Mouse (Mus musculus) forebrain, embryonic 16.5 days (tissue): Measurements from ENCODE around the gene Slc7a5. TPM values are rescaled to one million over a fixed set of nuclear protein-coding genes. Genes with fewer than 3 reads are reported as not detected.

ENCODE experiments used
- ATAC-seq: fragments of 200-750 bp; cut with Nextera tagmentation; 2 replicates; pipeline ENCODE4 v1.8.0; 2017; ENCODE audit warnings: mild to moderate bottlenecking, moderate library complexity
- H3K27ac ChIP-seq: fragments of 300-500 bp; sonication (generic); 2 replicates; pipeline ENCODE4 v1.5.1; 2014; ENCODE audit warnings: low read length, control low read depth
- H3K27me3 ChIP-seq: fragments of 300-500 bp; sonication (generic); replicated peaks from 2 replicates; pipeline ENCODE4 v1.6.1; 2014; ENCODE audit warnings: low read length; ENCODE audit not compliant: control insufficient read depth, insufficient read depth
- H3K36me3 ChIP-seq: fragments of 300-500 bp; sonication (generic); 2 replicates; pipeline ENCODE4 v1.6.1; 2014; ENCODE audit not compliant: control insufficient read depth, insufficient read depth
- H3K4me1 ChIP-seq: fragments of 300-500 bp; sonication (generic); replicated peaks from 2 replicates; pipeline ENCODE4 v1.6.1; 2014; ENCODE audit warnings: low read length; ENCODE audit not compliant: control insufficient read depth, insufficient read depth
- H3K4me2 ChIP-seq: fragments of 300-500 bp; sonication (generic); 2 replicates; pipeline ENCODE4 v1.6.1; 2014; ENCODE audit warnings: mild to moderate bottlenecking, low read length, control low read depth
- H3K4me3 ChIP-seq: fragments of 300-500 bp; sonication (generic); replicated peaks from 2 replicates; pipeline ENCODE4 v1.5.1; 2014; ENCODE audit warnings: mild to moderate bottlenecking, low read length, control low read depth
- H3K9ac ChIP-seq: fragments of 300-500 bp; sonication (generic); replicated peaks from 2 replicates; pipeline ENCODE4 v1.6.1; 2014; ENCODE audit warnings: low read depth, low read length, control low read depth
- H3K9me3 ChIP-seq: fragments of 300-500 bp; sonication (generic); 2 replicates; pipeline ENCODE4 v1.6.1; 2016; ENCODE audit warnings: low read length; ENCODE audit not compliant: control insufficient read depth
- WGBS: fragments of 180-500 bp; shearing (Covaris S2); extraction: QIAGEN DNeasy Blood & Tissue Kit; methylation state at CpG from one replicate; pipeline ENCODE4 v1.1.7; 2014; 5-methylcytosine and 5-hydroxymethylcytosine counted together
- polyA plus RNA-seq: library from polyadenylated mRNA; unstranded; fragments of >200 nt; fragmentation: Nextera tagmentation; extraction: Ambion mirVana; gene quantifications from 2 replicates; pipeline ENCODE4 v1.2.1, GENCODE M21; 2015

The Slc7a5 gene
- polyA plus RNA-seq, 1 experiment from 2014 or later, result 44.1 TPM

GRCm38 (mm10) chr8:121868896-121869295 is 38.6 kb downstream of the Slc7a5 start:
- H3K4me3 ChIP-seq, result no peak overlapping the region
- no peaks in the 10 kb centered on the region; the same call in 1 of the 2 replicates for H3K4me1 ChIP-seq
- no peak overlapping the region for H3K4me2 ChIP-seq
- no peak overlapping the region for H3K9ac ChIP-seq
- no peaks in the 10 kb centered on the region for H3K9me3 ChIP-seq
- ATAC-seq, result no peak
- WGBS, result 74% methylated on average over 7 of the region's 7 CpGs
- no peaks in the 10 kb centered on the region for H3K36me3 ChIP-seq
- H3K27ac ChIP-seq, result no peak overlapping the region
- H3K27me3 ChIP-seq, result no peaks in the 10 kb centered on the region

GRCm38 (mm10) chr8:121868196-121868595 is 39.3 kb downstream of the Slc7a5 start:
- H3K27me3 ChIP-seq, result no peaks in the 10 kb centered on the region
- no peak overlapping the region for H3K4me3 ChIP-seq
- no peaks in the 10 kb centered on the region for H3K9me3 ChIP-seq
- no peak overlapping the region for H3K27ac ChIP-seq
- H3K36me3 ChIP-seq, result no peaks in the 10 kb centered on the region
- no peaks in the 10 kb centered on the region; the same call in 1 of the 2 replicates for H3K4me1 ChIP-seq
- ATAC-seq, result no peak
- H3K4me2 ChIP-seq, result no peak overlapping the region
- no peak overlapping the region for H3K9ac ChIP-seq
- WGBS, result 91% methylated on average over 5 of the region's 5 CpGs

- Histone ChIP-seq H3K27ac (no peak overlapping the region), H3K27me3 (no peaks in the 10 kb centered on the region), H3K4me1 (no peaks in the 10 kb centered on the region), H3K4me3 (no peak overlapping the region), H3K36me3 (no peaks in the 10 kb centered on the region), H3K9me3 (no peaks in the 10 kb centered on the region), H3K4me2 (no peak overlapping the region), H3K9ac (no peak overlapping the region)
- 87% methylated on average over 8 of the region's 8 CpGs for WGBS
- ATAC-seq, result no peak
These were observed 42.1 kb downstream of the Slc7a5 start for GRCm38 (mm10) chr8:121865356-121865755.

- no peak overlapping the region for H3K27ac ChIP-seq
- no peak overlapping the region for H3K9ac ChIP-seq
- no peak for ATAC-seq
- no peaks in the 10 kb centered on the region for H3K4me1 ChIP-seq
- H3K4me3 ChIP-seq, result no peak overlapping the region
- H3K27me3 ChIP-seq, result no peaks in the 10 kb centered on the region
- H3K9me3 ChIP-seq, result no peaks in the 10 kb centered on the region
- H3K4me2 ChIP-seq, result no peak overlapping the region
- 69% methylated on average over 10 of the region's 12 CpGs for WGBS
- H3K36me3 ChIP-seq, result no peaks in the 10 kb centered on the region
These were observed 45.5 kb downstream of the Slc7a5 start for GRCm38 (mm10) chr8:121861806-121862548.

- Histone ChIP-seq H3K27me3 (no peaks in the 10 kb centered on the region), H3K9me3 (no peaks in the 10 kb centered on the region), H3K4me3 (no peak overlapping the region), H3K27ac (no peak overlapping the region), H3K9ac (no peak overlapping the region), H3K4me1 (no peaks in the 10 kb centered on the region), H3K36me3 (no peaks in the 10 kb centered on the region), H3K4me2 (no peak overlapping the region)
- 61% methylated on average over 6 of the region's 6 CpGs for WGBS
- no peak for ATAC-seq
These were observed 46.2 kb downstream of the Slc7a5 start for GRCm38 (mm10) chr8:121861276-121861675.

- Histone ChIP-seq H3K4me3 (no peak overlapping the region), H3K9ac (no peak overlapping the region), H3K27ac (no peak overlapping the region), H3K9me3 (no peaks in the 10 kb centered on the region), H3K27me3 (no peaks in the 10 kb centered on the region), H3K36me3 (no peaks in the 10 kb centered on the region), H3K4me2 (no peak overlapping the region), H3K4me1 (no peaks in the 10 kb centered on the region)
- WGBS, result 68% methylated on average over 2 of the region's 2 CpGs
- no peak for ATAC-seq
These were observed 49.7 kb downstream of the Slc7a5 start for GRCm38 (mm10) chr8:121857747-121858146.

- no peak for ATAC-seq
- Histone ChIP-seq H3K9ac (no peak overlapping the region), H3K27ac (no peak overlapping the region), H3K27me3 (no peaks in the 10 kb centered on the region), H3K4me1 (no peaks in the 10 kb centered on the region), H3K36me3 (no peaks in the 10 kb centered on the region), H3K4me3 (no peak overlapping the region), H3K9me3 (no peaks in the 10 kb centered on the region), H3K4me2 (no peak overlapping the region)
- 61% methylated on average over 9 of the region's 9 CpGs for WGBS
These were observed 50.2 kb downstream of the Slc7a5 start for GRCm38 (mm10) chr8:121857331-121857730.

GRCm38 (mm10) chr8:121856071-121856746 is 51.3 kb downstream of the Slc7a5 start:
- WGBS, result 88% methylated on average over 14 of the region's 14 CpGs
- H3K9ac ChIP-seq, result no peak overlapping the region
- H3K9me3 ChIP-seq, result no peaks in the 10 kb centered on the region
- H3K36me3 ChIP-seq, result no peaks in the 10 kb centered on the region
- no peak overlapping the region for H3K27ac ChIP-seq
- no peak for ATAC-seq
- no peak overlapping the region for H3K4me3 ChIP-seq
- H3K27me3 ChIP-seq, result no peaks in the 10 kb centered on the region
- no peak overlapping the region for H3K4me2 ChIP-seq
- H3K4me1 ChIP-seq, result peaks cover 4% of the 10 kb centered on the region; the same call in 1 of the 2 replicates

GRCm38 (mm10) chr8:121853586-121853985 is 53.9 kb downstream of the Slc7a5 start:
- Histone ChIP-seq H3K36me3 (no peaks in the 10 kb centered on the region), H3K4me2 (no peak overlapping the region), H3K4me3 (no peak overlapping the region), H3K4me1 (peaks cover 9% of the 10 kb centered on the region), H3K27ac (no peak overlapping the region), H3K9ac (no peak overlapping the region), H3K27me3 (no peaks in the 10 kb centered on the region), H3K9me3 (no peaks in the 10 kb centered on the region)
- 83% methylated on average over 2 of the region's 2 CpGs for WGBS
- no peak for ATAC-seq
